Mouse (Mus musculus) thymus, adult 2 months (tissue): ENCODE measurements around the gene Flywch2. TPM values are rescaled to one million over a fixed set of nuclear protein-coding genes. Genes with fewer than 3 reads are reported as not detected.

Experiments used
- DNase-seq: peaks from one replicate; pipeline ENCODE4 v3.0.0; 2021
- H3K27ac ChIP-seq: fragments of 200-500 bp; 2 replicates; pipeline ENCODE4 v1.5.1; 2012; ENCODE audit warnings: low read length, control low read depth; ENCODE audit not compliant: control insufficient read depth, insufficient read depth
- H3K27me3 ChIP-seq: fragments of 200-500 bp; 2 replicates; pipeline ENCODE4 v1.6.1; 2012; ENCODE audit warnings: mild to moderate bottlenecking, low read length, moderate library complexity, mixed read lengths; ENCODE audit not compliant: control insufficient read depth, insufficient read depth
- H3K36me3 ChIP-seq: fragments of 200-500 bp; 2 replicates; pipeline ENCODE4 v1.6.1; 2012; ENCODE audit warnings: mild to moderate bottlenecking, low read length, moderate library complexity; ENCODE audit not compliant: control insufficient read depth, insufficient read depth
- H3K4me1 ChIP-seq: fragments of 200-500 bp; replicated peaks from 2 replicates; pipeline ENCODE4 v1.6.1; 2012; ENCODE audit warnings: low read length; ENCODE audit not compliant: control insufficient read depth, insufficient read depth
- H3K4me3 ChIP-seq: fragments of 200-500 bp; 2 replicates; pipeline ENCODE4 v1.5.1; 2012; ENCODE audit warnings: mild to moderate bottlenecking, low read length, control low read depth, moderate library complexity; ENCODE audit not compliant: control insufficient read depth, insufficient read depth
- CTCF ChIP-seq: fragments of 200-500 bp; IDR thresholded peaks from 2 replicates; pipeline ENCODE4 v1.5.1; 2012; ENCODE audit warnings: mild to moderate bottlenecking, control low read depth, low read length, moderate library complexity, borderline replicate concordance; ENCODE audit not compliant: control insufficient read depth, poor library complexity, insufficient read depth; ENCODE audit errors: extremely low read depth
- POLR2A ChIP-seq: fragments of 200-500 bp; IDR thresholded peaks from 2 replicates; pipeline ENCODE4 v1.6.1; 2012; ENCODE audit warnings: mild to moderate bottlenecking, low read length, control low read depth, moderate library complexity; ENCODE audit not compliant: control insufficient read depth, poor library complexity, insufficient read depth; ENCODE audit errors: extremely low read depth
- WGBS: fragments of 180-500 bp; shearing (Covaris S2); methylation state at CpG from one replicate; pipeline ENCODE4 v1.1.7; 2018; 5-methylcytosine and 5-hydroxymethylcytosine counted together
- polyA plus RNA-seq: library from polyadenylated mRNA; depleted of rRNA; stranded (reverse); fragments of >200 nt; gene quantifications from 2 replicates; pipeline ENCODE4 v1.2.3, GENCODE M21; 2012; rRNA removed

Flywch2 gene
- polyA plus RNA-seq, result 2.3 and 4.0 TPM in 2 replicates

GRCm38 (mm10) chr17:23785561-23786471 is at the start of gene Flywch2:
Flywch2 (minus strand) TSS chr17:23786081.
- TF ChIP-seq CTCF (no peak), POLR2A (no peak)
- Histone ChIP-seq H3K27ac (no peak within 1 kb of the TSS), H3K27me3 (no peaks in the 10 kb centered on the region), H3K36me3 (no peaks in the 10 kb centered on the region), H3K4me1 (peaks cover 13% of the 10 kb centered on the region), H3K4me3 (peak within 1 kb of the TSS; percentile 37)
- peak; percentile 63 for DNase-seq
- 14% methylated on average over 43 of the region's 43 CpGs for WGBS

DNA sequence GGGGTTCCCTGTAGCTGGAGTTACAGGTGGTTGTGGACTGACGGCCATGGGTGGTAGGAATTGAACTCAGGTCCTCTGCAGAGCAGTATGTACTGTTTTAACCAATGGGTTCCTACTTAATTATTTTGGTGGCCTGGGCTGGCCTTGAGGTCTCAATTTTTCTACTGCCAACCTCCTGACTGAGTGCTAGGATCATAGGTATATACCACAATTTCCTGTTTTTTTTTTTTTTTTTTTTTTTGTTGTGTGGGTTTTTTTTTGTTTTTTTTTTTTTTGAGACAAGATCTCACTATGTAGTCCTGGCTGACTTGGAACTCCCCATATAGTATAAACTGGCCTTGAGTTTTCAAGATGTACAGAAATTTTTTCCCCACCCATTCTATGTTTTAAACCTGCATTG is 45.3 kb upstream of the Flywch2 start:
- Histone ChIP-seq H3K36me3 (peaks cover 5% of the 10 kb centered on the region; the same call in 1 of the 2 replicates), H3K27me3 (no peaks in the 10 kb centered on the region), H3K27ac (peak overlapping the region; percentile 18), H3K4me1 (peaks cover 14% of the 10 kb centered on the region), H3K4me3 (no peak overlapping the region)
- WGBS, result 100% methylated on average over 1 of the region's 1 CpGs
- DNase-seq, result no peak
- TF ChIP-seq CTCF (no peak), POLR2A (no peak)

- H3K36me3 ChIP-seq, result peaks cover 25% of the 10 kb centered on the region
- TF ChIP-seq POLR2A (0 out of 2 replicates have a peak, but pooled peaks have one; percentile 11), CTCF (peak; percentile 64; the same call in 1 of the 2 replicates)
- H3K4me1 ChIP-seq, result peaks cover 14% of the 10 kb centered on the region
- DNase-seq, result peak; percentile 81
- H3K27ac ChIP-seq, result peak within 1 kb of the TSS; percentile 86
- WGBS, result 2% methylated on average over 30 of the region's 42 CpGs
- H3K4me3 ChIP-seq, result peak within 1 kb of the TSS; percentile 91
- no peaks in the 10 kb centered on the region for H3K27me3 ChIP-seq
These were observed 43.3 kb upstream of the Flywch2 start, which contains the start of gene Elob for GRCm38 (mm10) chr17:23829064-23829619. Elob (minus strand) TSS chr17:23829136.

- no peaks in the 10 kb centered on the region for H3K27me3 ChIP-seq
- H3K36me3 ChIP-seq, result peaks cover 32% of the 10 kb centered on the region
- WGBS, result 2% methylated on average over 47 of the region's 47 CpGs
- H3K27ac ChIP-seq, result peak overlapping the region; percentile 12; the same call in 1 of the 2 replicates
- peaks cover 14% of the 10 kb centered on the region for H3K4me1 ChIP-seq
- DNase-seq, result peak; percentile 67
- TF ChIP-seq POLR2A, result no peak
- H3K4me3 ChIP-seq, result peak overlapping the region; percentile 91
These were observed 42.6 kb upstream of the Flywch2 start for GRCm38 (mm10) chr17:23828271-23829001.

DNA sequence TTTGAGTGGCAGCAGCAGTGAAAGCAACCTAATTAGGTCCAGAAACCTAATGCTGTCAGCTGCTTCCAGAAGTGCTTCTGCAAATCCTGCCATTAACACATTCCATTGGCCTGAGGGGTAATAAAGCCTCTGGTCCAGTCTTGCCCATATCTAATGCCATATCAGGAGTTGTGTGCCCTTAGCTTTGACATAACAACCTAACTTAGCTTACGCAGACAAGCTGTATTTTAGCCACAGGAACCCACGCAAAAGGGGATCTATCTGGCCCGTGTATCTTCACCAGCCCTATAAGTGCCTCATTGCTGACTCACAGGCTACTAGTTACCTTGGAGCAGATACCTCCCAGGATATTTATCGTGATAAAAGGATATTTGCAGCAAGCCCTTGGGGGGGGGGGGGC is 39.7 kb upstream of the Flywch2 start:
- H3K4me1 ChIP-seq, result peaks cover 4% of the 10 kb centered on the region
- H3K4me3 ChIP-seq, result no peak overlapping the region
- no peak for DNase-seq
- no peaks in the 10 kb centered on the region for H3K27me3 ChIP-seq
- TF ChIP-seq CTCF (no peak), POLR2A (no peak)
- H3K27ac ChIP-seq, result no peak overlapping the region
- WGBS, result 88% methylated on average over 4 of the region's 4 CpGs
- peaks cover 55% of the 10 kb centered on the region for H3K36me3 ChIP-seq

DNA sequence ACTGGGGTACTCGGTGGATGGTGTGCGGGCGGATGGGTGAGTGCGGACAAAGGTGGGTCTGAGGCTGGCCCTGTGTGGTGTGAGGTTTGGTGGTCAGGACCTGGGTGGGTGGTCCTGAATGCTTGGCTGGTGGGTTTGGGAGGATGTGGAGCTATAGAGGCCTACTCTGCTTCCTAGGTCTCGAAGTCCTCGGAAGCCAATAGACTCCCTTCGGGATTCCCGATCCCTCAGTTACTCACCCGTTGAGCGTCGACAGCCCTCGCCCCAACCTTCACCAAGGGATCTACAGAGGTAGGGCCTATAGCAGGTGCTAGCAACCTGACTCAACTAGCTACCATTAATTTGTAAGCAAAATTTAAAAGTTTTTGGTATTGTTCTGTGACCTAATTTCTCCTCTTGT is 37.7 kb upstream of the Flywch2 start:
- 95% methylated on average over 12 of the region's 12 CpGs for WGBS
- Histone ChIP-seq H3K4me1 (peaks cover 4% of the 10 kb centered on the region), H3K27me3 (no peaks in the 10 kb centered on the region), H3K4me3 (no peak overlapping the region), H3K36me3 (peaks cover 75% of the 10 kb centered on the region), H3K27ac (no peak overlapping the region)
- TF ChIP-seq CTCF (no peak), POLR2A (no peak)
- DNase-seq, result no peak
